Mouse (Mus musculus) megakaryocyte progenitor cell, adult 5-6 weeks (primary cell): ENCODE results near the gene Nr2f2. TPM values are rescaled to one million over a fixed set of nuclear protein-coding genes. Genes with fewer than 3 reads are reported as not detected.

Experiments
- ATAC-seq: replicated peaks from 2 replicates; pipeline ENCODE4 v1.8.0; 2016; ENCODE audit warnings: mild to moderate bottlenecking, moderate TSS enrichment, inconsistent platforms; ENCODE audit not compliant: poor library complexity
- total RNA-seq, 2 experiments: library from RNA; stranded (forward) in 1 of 2; stranded (reverse) in 1 of 2; fragments of 157-497, 149-512 nt in 1 of 2; fragments of 200-1000 nt in 1 of 2; gene quantifications; 2 replicates each; pipeline versions ENCODE4 v1.2.3 to v1.2.4; 2015 to 2017

The Nr2f2 gene
- total RNA-seq, 2 experiments from 2014 or later, result not detected

- no peak for ATAC-seq
These were observed 14.5 kb downstream of the Nr2f2 start for GRCm38 (mm10) chr7:70351981-70352560.

DNA sequence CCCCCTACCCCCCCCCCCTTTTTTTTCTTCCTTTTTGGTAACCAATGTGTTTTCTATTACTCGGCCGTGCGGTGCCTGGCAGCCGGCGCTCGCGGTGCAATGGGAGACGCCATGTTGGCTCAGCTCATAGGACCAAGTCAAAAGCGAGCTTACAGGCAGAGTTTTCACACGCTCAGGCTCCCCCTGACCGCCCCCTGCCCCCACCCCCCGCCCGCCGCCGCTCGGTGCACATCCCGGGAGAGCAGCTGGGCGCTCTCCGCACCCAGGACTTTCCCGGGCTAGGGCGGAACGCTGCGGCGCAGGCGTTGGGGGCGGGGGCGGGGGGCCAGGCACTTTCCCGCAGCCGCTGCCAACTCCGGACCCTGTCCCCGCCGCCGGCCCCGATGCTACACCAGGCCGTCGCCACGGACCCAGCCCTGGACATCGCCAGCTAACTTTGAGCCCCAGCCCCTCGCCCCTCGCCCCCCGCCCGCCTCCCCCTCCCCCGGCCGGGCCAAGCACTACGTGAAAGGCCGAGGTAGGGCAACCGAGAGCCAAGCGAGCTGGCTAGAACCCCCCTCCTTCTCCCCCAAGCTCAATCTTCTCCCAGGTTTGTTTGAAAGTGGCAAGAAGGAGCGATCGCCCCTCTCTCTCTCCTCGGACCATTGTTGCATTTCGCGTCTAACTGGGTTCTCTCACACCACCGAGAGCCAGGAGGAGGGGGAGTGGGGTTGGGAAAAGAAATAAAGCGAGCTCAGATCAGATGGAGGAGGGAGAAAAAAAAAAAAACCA lies 15.6 kb downstream of the Nr2f2 start:
- ATAC-seq, result no peak

DNA sequence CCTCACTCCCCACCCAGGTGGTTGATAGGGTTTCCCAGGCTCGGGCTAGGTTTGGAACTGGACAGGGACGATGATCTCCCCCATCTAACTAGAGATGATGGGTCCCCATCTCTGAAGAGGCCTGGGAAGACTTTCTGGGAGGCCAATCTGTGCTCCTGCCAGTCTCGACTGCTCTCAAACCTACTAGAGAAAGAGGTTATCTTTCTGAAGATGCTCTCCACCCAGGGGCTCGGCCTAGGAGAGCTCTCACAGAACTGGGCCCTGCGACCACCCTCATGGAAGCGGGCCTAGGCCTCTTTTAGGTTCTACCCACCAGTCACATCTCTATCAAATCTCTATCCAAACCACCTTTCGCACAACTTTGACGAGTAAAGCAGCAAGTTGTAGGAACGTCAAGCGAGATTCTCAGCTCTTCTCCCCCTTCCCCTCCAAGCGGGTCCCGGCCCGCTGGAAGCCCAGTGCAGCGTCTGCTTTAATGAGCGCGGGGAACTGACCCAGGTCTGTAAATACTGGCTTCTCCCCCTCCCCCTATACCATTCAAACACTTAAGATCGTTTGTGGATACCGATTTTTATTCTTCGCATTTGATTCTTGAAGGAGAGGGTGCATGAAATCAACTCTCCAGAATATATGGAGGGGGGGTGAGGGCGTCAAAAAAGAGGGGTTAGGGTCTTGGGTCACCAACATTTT lies 16.4 kb downstream of the Nr2f2 start:
- ATAC-seq, result no peak

DNA sequence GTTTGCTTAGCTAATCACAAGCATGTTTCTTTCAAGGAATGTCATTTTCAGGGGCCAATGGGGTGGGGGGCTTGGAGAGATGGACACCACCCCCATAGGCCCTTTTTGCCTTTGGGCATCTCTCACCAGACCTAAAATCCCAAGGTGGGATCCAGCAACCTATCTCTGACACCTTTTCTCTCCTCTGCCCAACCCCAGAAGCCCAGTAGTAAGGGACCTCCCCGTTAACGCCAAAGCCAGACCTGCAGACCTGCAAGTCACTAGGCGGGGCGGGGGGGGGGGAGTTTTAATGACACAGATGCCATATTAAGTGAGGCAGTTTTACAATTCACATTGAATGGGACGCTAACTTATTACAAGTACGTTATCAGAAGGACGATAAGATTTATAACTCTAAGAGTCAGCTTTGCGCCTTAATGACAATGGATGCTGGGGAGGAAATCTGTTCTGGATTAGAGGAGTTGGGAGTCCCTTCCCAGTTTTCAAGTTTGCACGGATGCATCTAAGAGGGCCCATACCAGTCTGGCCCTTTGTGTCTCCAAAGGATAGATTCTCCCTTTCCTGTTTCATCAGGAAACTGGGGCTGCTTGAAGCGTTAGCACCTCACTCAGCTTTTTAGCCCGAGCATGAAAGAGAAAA lies 17.4 kb downstream of the Nr2f2 start:
- no peak for ATAC-seq

GRCm38 (mm10) chr7:70348064-70348976 lies 18.2 kb downstream of the Nr2f2 start:
- ATAC-seq, result no peak

DNA sequence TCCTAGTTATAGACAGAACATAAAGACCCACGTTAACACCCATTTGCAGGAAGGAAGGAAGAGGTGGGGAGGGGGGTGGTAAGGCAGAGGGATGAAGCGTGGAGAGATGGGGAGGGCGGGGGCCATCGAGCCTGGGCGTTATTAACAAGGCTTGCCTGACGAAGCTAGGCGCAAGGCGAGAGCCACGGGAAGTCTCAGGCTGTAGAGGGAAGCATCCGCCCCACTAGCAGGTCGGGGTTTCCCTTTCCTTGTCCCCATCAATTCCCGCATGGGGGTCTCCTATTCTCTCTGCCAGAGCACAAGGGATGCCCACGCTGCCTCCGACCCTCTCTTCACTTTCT lies 18.9 kb downstream of the Nr2f2 start:
- ATAC-seq, result no peak

- ATAC-seq, result no peak
These were observed 19.5 kb downstream of the Nr2f2 start for GRCm38 (mm10) chr7:70346951-70347617.

- ATAC-seq, result peak; percentile 39
These were observed 20.5 kb downstream of the Nr2f2 start for GRCm38 (mm10) chr7:70346010-70346536.

- no peak for ATAC-seq
These were observed 23.1 kb downstream of the Nr2f2 start for GRCm38 (mm10) chr7:70343426-70343825.

GRCm38 (mm10) chr7:70342771-70343170 lies 23.8 kb downstream of the Nr2f2 start:
- no peak for ATAC-seq

DNA sequence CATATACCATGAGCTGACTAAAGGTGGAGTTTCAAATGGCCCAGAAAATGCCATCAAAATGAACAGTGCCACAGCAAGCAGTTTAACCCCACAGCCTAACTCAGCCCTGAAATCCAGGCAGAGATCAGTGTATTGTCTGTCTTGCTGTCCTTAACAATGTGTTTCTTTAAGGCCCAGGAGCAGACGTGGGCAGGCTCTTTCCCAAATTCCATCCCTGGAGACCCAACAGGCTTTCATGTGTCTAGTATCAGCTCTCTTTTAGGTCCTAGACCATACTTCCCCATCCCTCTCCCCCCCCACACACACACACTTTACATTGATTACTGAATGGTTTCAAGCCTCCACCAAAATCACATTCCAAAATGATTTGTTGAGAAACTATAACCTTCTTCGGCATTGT lies 24.5 kb downstream of the Nr2f2 start:
- no peak for ATAC-seq

GRCm38 (mm10) chr7:70339998-70340630 lies 26.4 kb downstream of the Nr2f2 start:
- ATAC-seq, result no peak

- no peak for ATAC-seq
These were observed 28.3 kb downstream of the Nr2f2 start for GRCm38 (mm10) chr7:70338265-70338640.

DNA sequence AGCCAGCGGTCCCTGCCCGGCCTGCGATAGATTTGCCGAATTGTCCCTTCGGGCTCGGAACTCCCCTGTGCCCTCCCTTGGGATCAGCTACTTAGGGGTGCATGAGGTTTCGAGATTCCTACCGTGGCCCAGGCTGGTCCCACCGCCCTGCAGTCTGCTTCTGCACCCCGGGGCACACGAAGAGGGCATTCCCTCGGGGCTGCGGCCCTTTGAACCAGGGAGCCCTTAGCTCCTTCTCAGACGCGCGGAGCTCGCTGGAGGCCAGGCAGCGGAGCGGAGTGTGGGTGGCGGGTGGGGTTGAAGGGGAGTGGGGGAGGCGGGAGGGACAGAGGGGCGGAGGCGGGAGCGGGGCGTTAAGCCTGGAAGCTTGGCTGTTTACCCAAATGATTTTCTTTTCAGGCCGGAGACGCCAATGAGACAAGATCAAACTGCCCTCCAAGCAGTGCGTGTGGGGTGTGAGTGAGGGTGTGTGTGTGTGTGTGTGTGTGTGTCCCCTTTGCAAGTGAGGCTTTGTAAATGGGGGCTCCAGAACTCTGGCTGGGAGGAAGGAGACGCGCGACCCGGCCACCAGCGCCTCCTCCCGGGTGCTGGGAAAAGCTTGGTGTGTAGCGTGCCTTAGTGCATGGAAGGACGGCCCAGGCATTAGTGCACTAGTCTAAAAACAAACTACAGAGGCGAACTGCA lies 28.8 kb downstream of the Nr2f2 start:
- ATAC-seq, result no peak

DNA sequence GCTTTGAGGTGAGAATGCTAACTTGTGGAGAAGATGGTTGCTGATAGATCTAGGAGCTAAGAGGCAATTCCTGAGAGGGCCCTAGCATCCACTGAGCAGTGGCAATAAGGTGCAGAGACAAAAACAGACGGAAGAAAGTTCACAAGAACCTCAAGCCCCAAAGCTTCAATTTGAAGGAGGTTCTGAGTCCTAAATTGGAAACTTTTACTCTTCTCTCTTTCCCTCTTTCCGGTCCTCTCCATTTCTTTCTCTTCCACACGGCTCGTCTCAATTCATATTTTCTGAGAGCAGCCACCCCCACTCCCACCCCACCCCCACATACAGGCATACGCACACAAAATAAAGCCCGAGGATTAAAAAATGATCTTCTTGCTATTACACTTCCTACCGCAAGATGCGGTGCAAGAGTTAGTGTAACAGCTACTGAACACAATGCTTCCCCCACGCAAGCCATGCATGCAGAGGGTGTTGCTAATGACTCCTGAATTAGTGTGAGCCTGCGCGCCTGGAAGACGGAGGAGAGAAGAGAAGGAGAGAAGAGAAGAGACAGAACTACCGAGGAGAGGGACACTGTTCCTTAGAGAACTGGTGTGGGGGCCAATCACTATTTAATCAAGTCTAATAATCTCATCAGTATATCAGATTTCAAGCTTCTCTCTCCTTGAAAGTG lies 29.8 kb downstream of the Nr2f2 start:
- ATAC-seq, result no peak

DNA sequence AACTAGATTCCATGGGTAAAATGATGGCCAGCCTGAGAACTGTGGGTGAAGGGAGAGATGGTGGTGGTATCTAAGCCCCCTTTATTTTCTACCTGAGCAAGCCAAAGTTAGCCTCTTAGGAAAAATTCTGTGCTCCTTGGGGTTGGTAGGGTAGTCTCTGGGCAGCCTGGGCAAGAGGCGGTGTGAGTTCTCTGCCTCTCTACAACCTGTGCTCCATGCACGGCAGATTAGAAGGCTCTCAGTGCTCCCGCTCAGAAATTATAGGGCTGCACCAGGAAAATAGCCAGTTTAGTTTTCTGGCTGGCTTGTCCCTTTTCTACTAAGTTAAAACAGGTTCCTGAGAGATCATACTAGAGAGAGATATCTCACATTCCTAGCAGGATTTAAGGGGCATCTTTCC lies 30.4 kb downstream of the Nr2f2 start:
- no peak for ATAC-seq

DNA sequence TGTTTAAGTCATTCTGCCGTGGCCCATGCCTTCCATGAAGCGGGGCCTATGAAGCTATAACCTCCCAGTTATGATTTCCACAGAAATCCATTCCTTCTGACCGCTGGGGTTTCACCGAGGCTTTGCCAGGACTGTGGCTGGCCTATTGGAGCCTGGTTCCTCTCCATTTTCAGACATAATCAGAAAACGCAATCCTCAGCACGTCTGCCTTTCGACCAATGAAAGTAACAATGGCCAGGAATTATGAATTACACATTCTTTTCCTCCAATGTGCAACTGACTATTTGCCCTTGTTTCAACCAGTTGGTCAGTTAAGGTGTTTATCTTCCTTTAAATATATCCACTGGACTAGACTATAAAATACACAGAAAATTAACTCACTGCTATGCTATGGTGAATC lies 31.1 kb downstream of the Nr2f2 start:
- no peak for ATAC-seq

GRCm38 (mm10) chr7:70334836-70335235 lies 31.7 kb downstream of the Nr2f2 start:
- ATAC-seq, result peak; percentile 85
